Mouse (Mus musculus) right cerebral cortex, postnatal 10 days (tissue): ENCODE results near the gene Grin3b.

Experiments used
- DNase-seq, 2 experiments: peaks; one replicate each; pipeline ENCODE4 v3.0.0; 2021; ENCODE audit warnings: low spot score in 2 of 2

Grin3b gene

GRCm38 (mm10) chr10:80016931-80017330 is 46.4 kb downstream of the Grin3b start:
- DNase-seq: no peak

- no peak for DNase-seq
These were observed 46.8 kb downstream of the Grin3b start for GRCm38 (mm10) chr10:80017361-80017760.

GRCm38 (mm10) chr10:80017771-80018170 is 47.3 kb downstream of the Grin3b start:
- no peak for DNase-seq

- no peak for DNase-seq
These were observed 48.3 kb downstream of the Grin3b start for GRCm38 (mm10) chr10:80018739-80019297.

GRCm38 (mm10) chr10:80019471-80020131 is 49.1 kb downstream of the Grin3b start:
- no peak for DNase-seq

- no peak for DNase-seq
These were observed 49.7 kb downstream of the Grin3b start for GRCm38 (mm10) chr10:80020191-80020590.

- no peak for DNase-seq
These were observed 50.2 kb downstream of the Grin3b start for GRCm38 (mm10) chr10:80020603-80021319.

- no peak for DNase-seq
These were observed 50.8 kb downstream of the Grin3b start for GRCm38 (mm10) chr10:80021320-80021641.

- DNase-seq: no peak
These were observed 51.6 kb downstream of the Grin3b start for GRCm38 (mm10) chr10:80022164-80022563.

GRCm38 (mm10) chr10:80022806-80023205 is 52.3 kb downstream of the Grin3b start:
- DNase-seq: no peak

- DNase-seq: no peak
These were observed 53.2 kb downstream of the Grin3b start for GRCm38 (mm10) chr10:80023758-80024157.

- DNase-seq: no peak
These were observed 53.9 kb downstream of the Grin3b start for GRCm38 (mm10) chr10:80024229-80025043.

GRCm38 (mm10) chr10:80025044-80025347 is 54.5 kb downstream of the Grin3b start:
- no peak for DNase-seq

GRCm38 (mm10) chr10:80025463-80025862 is 54.9 kb downstream of the Grin3b start:
- no peak for DNase-seq

GRCm38 (mm10) chr10:80025889-80026288 is 55.4 kb downstream of the Grin3b start:
- DNase-seq: no peak
